Mouse (Mus musculus) forebrain, embryonic 10.5 days (tissue): ENCODE data around the gene Atxn7l3. TPM values are rescaled to one million over a fixed set of nuclear protein-coding genes. Genes with fewer than 3 reads are reported as not detected.

Source experiments
- DNase-seq: peaks from one replicate; pipeline ENCODE4 v3.0.0-alpha.2; 2017; ENCODE audit warnings: low spot score; ENCODE audit errors: extremely low spot score
- H3K27ac ChIP-seq: fragments of 300-500 bp; sonication (generic); 2 replicates; pipeline ENCODE4 v1.5.1; 2016; ENCODE audit warnings: mild to moderate bottlenecking
- H3K27me3 ChIP-seq: fragments of 300-500 bp; sonication (generic); 2 replicates; pipeline ENCODE4 v1.6.1; 2016; ENCODE audit warnings: mild to moderate bottlenecking; ENCODE audit not compliant: poor library complexity, severe bottlenecking
- H3K36me3 ChIP-seq: fragments of 300-500 bp; sonication (generic); replicated peaks from 2 replicates; pipeline ENCODE4 v1.6.1; 2016; ENCODE audit warnings: mild to moderate bottlenecking, moderate library complexity
- H3K4me1 ChIP-seq: fragments of 300-500 bp; sonication (generic); 2 replicates; pipeline ENCODE4 v1.6.1; 2016
- H3K4me3 ChIP-seq: fragments of 300-500 bp; sonication (generic); 2 replicates; pipeline ENCODE4 v1.5.1; 2016; ENCODE audit warnings: mild to moderate bottlenecking, moderate library complexity
- H3K9me3 ChIP-seq: fragments of 300-500 bp; sonication (generic); 2 replicates; pipeline ENCODE4 v1.6.1; 2016; ENCODE audit warnings: mild to moderate bottlenecking, moderate library complexity
- WGBS: fragments of 180-500 bp; shearing (Covaris S2); methylation state at CpG from one replicate; pipeline ENCODE4 v1.1.7; 2016; 5-methylcytosine and 5-hydroxymethylcytosine counted together
- polyA plus RNA-seq: library from polyadenylated mRNA; unstranded; fragments of >200 nt; fragmentation: Nextera tagmentation; extraction: Ambion mirVana; gene quantifications from 2 replicates; pipeline ENCODE4 v1.2.1, GENCODE M21; 2016

Gene Atxn7l3
- polyA plus RNA-seq, 1 experiment from 2014 or later, result 15.6 TPM

GRCm38 (mm10) chr11:102299839-102300238 is 3.4 kb upstream of the Atxn7l3 start:
- WGBS, result 14% methylated on average over 1 of the region's 1 CpGs
- H3K27me3 ChIP-seq, result no peaks in the 10 kb centered on the region
- no peaks in the 10 kb centered on the region for H3K9me3 ChIP-seq
- peaks cover 5% of the 10 kb centered on the region for H3K36me3 ChIP-seq
- H3K4me1 ChIP-seq, result peaks cover 25% of the 10 kb centered on the region
- peak; percentile 61 for DNase-seq
- no peak overlapping the region for H3K27ac ChIP-seq
- H3K4me3 ChIP-seq, result no peak overlapping the region

DNA sequence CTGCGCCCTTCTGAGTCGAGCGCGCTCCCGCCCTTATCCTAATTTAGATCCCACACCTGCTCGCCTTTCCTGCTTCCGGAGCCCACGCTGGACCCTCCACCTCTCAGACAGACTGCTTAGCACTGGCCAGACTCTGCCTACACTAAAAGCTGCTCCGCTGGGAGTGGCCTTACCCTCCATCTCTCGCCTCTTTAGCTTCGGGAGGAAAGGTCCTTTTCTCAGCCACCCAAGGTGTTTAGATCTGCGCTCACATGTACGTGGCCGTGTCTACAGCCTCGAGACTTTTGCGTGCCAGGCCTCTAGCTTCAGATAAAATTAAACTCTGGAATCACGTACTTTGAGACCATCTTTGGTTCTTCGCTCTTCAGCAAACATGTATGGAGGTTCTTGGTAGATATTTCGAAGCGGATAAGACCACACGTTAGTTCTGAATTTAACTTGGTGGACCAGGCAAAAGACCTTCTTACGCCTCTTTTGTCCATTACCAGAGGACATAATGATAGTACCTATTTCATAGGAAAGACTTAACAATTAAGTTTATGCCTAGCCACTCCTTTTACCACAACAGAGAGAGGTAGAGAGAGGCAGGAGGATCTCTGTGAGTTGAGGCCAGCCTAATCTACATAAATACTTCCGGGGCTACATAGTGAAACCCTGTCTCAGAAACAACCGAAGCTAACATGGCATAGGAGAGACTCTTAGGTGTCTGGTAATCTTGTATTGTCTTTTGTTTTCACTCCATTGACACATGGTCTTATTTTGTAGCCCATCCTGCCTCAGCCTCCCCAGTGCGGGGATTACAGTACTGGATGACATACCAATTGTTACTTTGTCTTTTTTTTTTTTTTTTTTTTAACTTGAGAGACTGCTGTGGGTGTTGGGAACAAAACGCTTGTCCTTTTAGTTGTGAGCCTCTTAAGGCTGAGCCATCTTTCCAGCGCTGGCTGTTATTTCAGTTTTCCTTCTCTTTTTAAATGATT is 1.4 kb upstream of the Atxn7l3 start:
- WGBS, result 29% methylated on average over 27 of the region's 27 CpGs
- DNase-seq, result no peak

DNA sequence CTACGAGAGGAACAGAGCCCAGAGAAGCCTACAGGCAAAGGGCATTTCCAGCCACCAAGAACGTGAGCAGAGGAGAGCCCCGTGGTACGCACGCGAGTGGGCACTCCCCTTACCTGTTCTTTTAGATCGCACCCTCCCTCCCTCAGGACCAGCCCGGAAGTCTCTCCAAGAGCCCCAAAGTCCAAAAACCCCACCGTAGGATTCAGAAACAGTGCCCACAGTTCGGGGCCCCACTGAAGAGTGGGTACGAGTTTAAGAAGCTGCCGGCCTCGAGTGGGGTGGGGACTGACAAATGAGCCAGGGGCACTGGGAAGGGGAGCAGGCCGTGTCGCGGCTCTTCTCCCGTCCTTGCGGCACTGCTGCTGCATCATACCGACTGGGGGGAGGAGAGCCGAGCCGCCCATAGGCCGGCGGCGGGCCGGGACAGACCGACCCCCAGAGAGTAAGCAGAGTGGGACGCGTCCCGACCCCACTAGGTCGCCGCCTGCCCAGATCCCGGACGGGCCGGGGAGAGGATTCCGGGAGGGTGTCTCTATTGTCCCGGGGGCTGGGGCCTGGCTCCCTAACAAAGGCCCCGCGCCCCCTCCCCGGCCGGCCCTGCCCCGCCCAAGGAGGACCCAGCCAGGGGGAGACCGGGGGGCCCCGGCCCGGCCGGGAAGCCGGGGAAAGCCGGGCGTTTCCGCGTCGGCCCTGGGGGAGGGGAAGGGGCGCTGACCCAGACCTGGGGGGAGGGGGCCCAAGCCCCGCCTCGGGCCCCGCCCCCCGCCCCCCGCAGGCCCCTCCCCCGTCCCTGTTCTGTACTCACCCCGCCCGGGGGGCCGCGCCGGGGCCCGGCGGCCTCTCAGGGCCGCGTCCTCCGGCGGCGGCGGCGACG is 596 bp downstream of the Atxn7l3 start:
- peaks cover 32% of the 10 kb centered on the region for H3K4me1 ChIP-seq
- peak overlapping the region; percentile 98 for H3K27ac ChIP-seq
- WGBS, result under 1% methylated on average over 72 of the region's 73 CpGs
- H3K9me3 ChIP-seq, result no peaks in the 10 kb centered on the region
- peaks cover 42% of the 10 kb centered on the region for H3K36me3 ChIP-seq
- no peaks in the 10 kb centered on the region for H3K27me3 ChIP-seq
- H3K4me3 ChIP-seq, result peak overlapping the region; percentile 94
- DNase-seq, result peak; percentile 73

More for the DNA sequence above, 1.4 kb upstream of the Atxn7l3 start:
- Histone ChIP-seq H3K4me3 (peak overlapping the region; percentile 94), H3K9me3 (no peaks in the 10 kb centered on the region), H3K4me1 (peaks cover 32% of the 10 kb centered on the region), H3K27me3 (no peaks in the 10 kb centered on the region), H3K27ac (peak overlapping the region; percentile 98), H3K36me3 (peaks cover 22% of the 10 kb centered on the region)

DNA sequence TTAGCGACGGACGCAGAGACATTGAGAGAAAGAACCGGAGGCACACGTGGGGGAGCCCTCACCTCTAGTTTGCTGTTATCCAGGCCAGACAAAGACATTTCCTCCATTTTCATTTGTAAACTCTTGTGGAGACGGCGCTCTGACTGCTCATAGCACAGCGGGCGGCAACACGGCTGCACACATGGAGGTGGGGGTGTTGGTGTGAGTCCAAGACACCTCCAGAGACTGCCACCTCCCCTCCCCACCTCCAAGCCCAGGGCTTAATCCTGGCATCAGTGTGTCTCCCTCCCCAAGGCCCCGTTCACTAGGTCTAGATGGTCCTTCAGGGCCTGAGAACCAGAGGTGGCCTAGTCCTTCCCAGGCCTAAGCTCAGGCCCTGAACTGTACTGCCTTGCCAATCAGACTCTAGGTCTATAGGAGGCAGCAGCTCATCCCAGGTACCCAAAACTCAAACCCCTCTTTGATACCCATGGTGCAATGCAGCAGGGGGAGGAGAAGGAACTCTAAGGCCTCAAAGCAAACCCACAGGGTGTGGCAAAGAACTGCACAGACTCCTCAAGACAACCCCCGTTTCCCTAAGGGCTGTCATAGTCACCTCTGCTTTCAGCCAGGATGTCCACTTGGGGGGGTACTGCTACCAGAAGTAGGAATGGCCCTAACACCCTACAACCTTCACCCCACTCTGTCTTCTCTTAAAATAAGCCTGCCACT is 1.4 kb downstream of the Atxn7l3 start:
- no peak for DNase-seq
- Histone ChIP-seq H3K9me3 (no peaks in the 10 kb centered on the region), H3K36me3 (peaks cover 50% of the 10 kb centered on the region), H3K27me3 (no peaks in the 10 kb centered on the region), H3K27ac (peak overlapping the region; percentile 98), H3K4me3 (peak overlapping the region; percentile 94), H3K4me1 (peaks cover 32% of the 10 kb centered on the region)
- WGBS, result 79% methylated on average over 12 of the region's 12 CpGs

- H3K27me3 ChIP-seq, result no peaks in the 10 kb centered on the region
- no peak overlapping the region for H3K27ac ChIP-seq
- WGBS, result 86% methylated on average over 5 of the region's 5 CpGs
- peak overlapping the region; percentile 94; the same call in 1 of the 2 replicates for H3K4me3 ChIP-seq
- H3K9me3 ChIP-seq, result no peaks in the 10 kb centered on the region
- H3K36me3 ChIP-seq, result peaks cover 57% of the 10 kb centered on the region
- peaks cover 30% of the 10 kb centered on the region for H3K4me1 ChIP-seq
- DNase-seq, result no peak
These were observed 2.0 kb downstream of the Atxn7l3 start for GRCm38 (mm10) chr11:102294416-102294815.

DNA sequence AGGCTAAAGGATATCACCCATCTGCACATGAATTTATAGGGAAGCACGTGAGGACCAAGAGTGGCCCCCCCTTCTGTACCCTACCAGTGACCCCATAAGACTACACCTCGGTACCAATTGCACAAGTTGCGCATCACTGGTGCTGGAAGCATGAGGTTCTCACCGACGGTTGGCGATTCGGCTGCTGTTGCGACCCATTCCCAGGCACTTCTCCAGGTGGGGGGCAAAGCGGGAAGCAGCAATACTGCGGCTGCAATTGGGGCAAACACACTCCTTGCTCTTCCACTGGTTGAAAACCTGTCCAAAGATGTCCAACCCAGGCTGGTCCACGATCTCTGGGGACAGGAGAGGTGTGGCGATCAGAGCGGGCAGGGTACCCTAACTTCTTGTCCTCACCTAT is 2.5 kb downstream of the Atxn7l3 start:
- Histone ChIP-seq H3K4me3 (peak overlapping the region; percentile 94; the same call in 1 of the 2 replicates), H3K27ac (no peak overlapping the region), H3K36me3 (peaks cover 61% of the 10 kb centered on the region), H3K4me1 (peaks cover 32% of the 10 kb centered on the region), H3K9me3 (no peaks in the 10 kb centered on the region), H3K27me3 (no peaks in the 10 kb centered on the region)
- DNase-seq, result no peak
- WGBS, result 96% methylated on average over 13 of the region's 13 CpGs

GRCm38 (mm10) chr11:102291051-102291535 is 5.3 kb downstream of the Atxn7l3 start:
- H3K9me3 ChIP-seq, result no peaks in the 10 kb centered on the region
- peaks cover 28% of the 10 kb centered on the region for H3K4me1 ChIP-seq
- peak overlapping the region; percentile 3; the same call in 1 of the 2 replicates for H3K27ac ChIP-seq
- DNase-seq, result no peak
- peak overlapping the region; percentile 1; the same call in 1 of the 2 replicates for H3K4me3 ChIP-seq
- no peaks in the 10 kb centered on the region for H3K27me3 ChIP-seq
- WGBS, result 90% methylated on average over 11 of the region's 11 CpGs
- peaks cover 80% of the 10 kb centered on the region for H3K36me3 ChIP-seq

- no peaks in the 10 kb centered on the region for H3K27me3 ChIP-seq
- no peak for DNase-seq
- 81% methylated on average over 4 of the region's 4 CpGs for WGBS
- H3K4me3 ChIP-seq, result no peak overlapping the region
- peaks cover 80% of the 10 kb centered on the region for H3K36me3 ChIP-seq
- H3K4me1 ChIP-seq, result peaks cover 31% of the 10 kb centered on the region
- H3K27ac ChIP-seq, result no peak overlapping the region
- no peaks in the 10 kb centered on the region for H3K9me3 ChIP-seq
These were observed 6.3 kb downstream of the Atxn7l3 start for GRCm38 (mm10) chr11:102290141-102290540.

DNA sequence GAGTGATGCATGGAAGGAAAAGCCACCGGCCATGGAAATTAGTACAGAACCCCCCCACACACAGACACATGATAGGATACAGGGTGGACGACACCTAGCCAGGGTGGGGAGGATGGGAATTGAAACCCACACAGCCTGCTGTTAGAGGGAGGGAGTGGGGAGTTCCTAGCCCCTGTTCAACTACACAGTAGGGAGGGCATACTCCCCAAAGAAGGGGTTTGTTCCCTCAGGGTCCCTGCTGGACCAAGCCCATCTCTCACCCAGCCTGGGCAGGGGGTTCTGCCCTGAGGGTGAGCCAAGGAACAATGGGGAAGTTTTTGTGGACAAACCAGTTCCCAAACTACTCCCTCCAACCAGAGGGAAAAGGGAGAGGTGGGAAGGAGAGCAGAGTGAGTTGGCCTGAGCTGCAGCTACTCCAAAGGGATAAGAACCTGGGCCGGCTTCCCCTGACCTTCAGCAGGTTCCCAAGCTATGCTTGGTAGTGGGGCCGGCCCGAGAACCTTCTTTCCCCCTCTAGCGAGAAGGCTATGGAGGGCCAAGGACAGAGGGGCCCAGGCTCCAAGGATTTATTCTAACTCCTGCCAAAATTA is 6.8 kb downstream of the Atxn7l3 start:
- no peak overlapping the region for H3K4me3 ChIP-seq
- no peak overlapping the region for H3K27ac ChIP-seq
- DNase-seq, result no peak
- no peaks in the 10 kb centered on the region for H3K9me3 ChIP-seq
- H3K36me3 ChIP-seq, result peaks cover 75% of the 10 kb centered on the region
- WGBS, result 55% methylated on average over 6 of the region's 6 CpGs
- H3K4me1 ChIP-seq, result peaks cover 26% of the 10 kb centered on the region
- H3K27me3 ChIP-seq, result no peaks in the 10 kb centered on the region

DNA sequence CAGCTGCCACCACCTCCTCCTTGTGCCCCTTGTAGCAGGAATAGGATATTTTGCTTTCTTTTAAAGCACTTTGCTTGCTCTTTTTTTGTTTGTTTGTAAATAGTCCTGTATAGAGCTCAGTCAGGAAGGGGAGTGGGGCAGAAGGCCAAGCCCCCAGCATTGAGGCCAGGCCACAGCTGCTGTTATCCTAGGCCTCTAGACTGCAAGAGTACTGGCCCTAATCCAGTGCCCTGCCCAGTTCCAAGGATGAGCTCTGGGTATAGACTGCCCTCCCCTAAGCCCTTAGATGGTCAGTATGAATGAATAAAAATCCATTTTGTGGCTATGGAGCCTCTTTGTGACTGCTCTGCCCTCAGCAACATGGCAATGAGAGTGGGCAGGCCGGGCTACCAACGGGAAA is 7.5 kb downstream of the Atxn7l3 start:
- Histone ChIP-seq H3K4me3 (no peak overlapping the region; the same call in 1 of the 2 replicates), H3K27me3 (no peaks in the 10 kb centered on the region), H3K27ac (no peak overlapping the region), H3K36me3 (peaks cover 68% of the 10 kb centered on the region), H3K9me3 (no peaks in the 10 kb centered on the region), H3K4me1 (peaks cover 22% of the 10 kb centered on the region)
- 75% methylated on average over 2 of the region's 2 CpGs for WGBS
- no peak for DNase-seq

DNA sequence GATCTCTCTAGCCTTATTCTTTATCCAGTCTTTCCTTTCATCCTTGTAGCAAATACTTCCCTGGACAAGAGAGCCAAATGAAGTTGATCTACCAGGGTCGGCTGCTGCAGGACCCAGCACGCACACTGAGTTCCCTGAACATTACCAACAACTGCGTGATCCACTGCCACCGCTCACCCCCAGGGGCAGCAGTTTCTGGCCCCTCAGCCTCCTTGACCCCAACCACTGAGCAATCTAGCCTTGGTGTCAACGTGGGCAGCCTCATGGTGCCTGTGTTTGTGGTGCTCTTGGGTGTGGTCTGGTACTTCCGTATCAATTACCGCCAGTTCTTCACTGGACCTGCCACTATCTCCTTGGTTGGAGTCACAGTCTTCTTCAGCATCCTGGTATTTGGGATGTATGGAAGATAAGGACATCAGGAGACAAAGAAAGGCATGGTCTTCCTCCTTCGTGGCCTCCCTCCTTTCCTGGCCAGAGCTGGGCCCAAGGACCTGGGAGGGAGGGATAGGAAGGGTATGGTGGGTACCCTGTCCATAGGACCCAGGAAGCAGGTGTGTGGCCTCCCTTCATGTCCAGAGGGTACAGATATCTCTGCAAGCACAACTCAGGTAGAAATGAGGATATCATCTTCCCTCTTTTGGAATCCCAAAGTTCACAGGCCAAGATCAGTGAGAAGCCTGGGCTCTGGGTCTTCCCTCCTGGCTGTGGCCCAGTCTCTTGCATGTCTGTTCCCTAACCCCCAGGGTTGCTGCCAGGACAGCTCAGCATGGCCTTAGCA is 8.2 kb downstream of the Atxn7l3 start:
- no peaks in the 10 kb centered on the region for H3K9me3 ChIP-seq
- no peaks in the 10 kb centered on the region for H3K27me3 ChIP-seq
- DNase-seq, result no peak
- H3K27ac ChIP-seq, result no peak overlapping the region
- WGBS, result 86% methylated on average over 8 of the region's 8 CpGs
- peaks cover 22% of the 10 kb centered on the region for H3K4me1 ChIP-seq
- 0 out of 2 replicates have a peak overlapping the region, but pooled peaks have one; percentile 1 for H3K4me3 ChIP-seq
- peaks cover 61% of the 10 kb centered on the region for H3K36me3 ChIP-seq
